Mouse (Mus musculus) kidney, embryonic 16.5 days (tissue): Measurements from ENCODE around the gene Duxf3. TPM values are rescaled to one million over a fixed set of nuclear protein-coding genes. Genes with fewer than 3 reads are reported as not detected.

Experiments used
- ATAC-seq: fragments of 200-750 bp; cut with Nextera tagmentation; 2 replicates; pipeline ENCODE4 v1.8.0; 2017; ENCODE audit warnings: moderate TSS enrichment; ENCODE audit not compliant: low FRiP score, low TSS enrichment
- H3K27ac ChIP-seq: fragments of 300-500 bp; sonication (generic); 2 replicates; pipeline ENCODE4 v1.5.1; 2014; ENCODE audit warnings: low read length
- H3K27me3 ChIP-seq: fragments of 300-500 bp; sonication (generic); 2 replicates; pipeline ENCODE4 v1.6.1; 2014; ENCODE audit warnings: low read length, control low read depth, mixed read lengths; ENCODE audit not compliant: insufficient read depth
- H3K36me3 ChIP-seq: fragments of 300-500 bp; sonication (generic); 2 replicates; pipeline ENCODE4 v1.6.1; 2014; ENCODE audit warnings: low read length, control low read depth, mixed read lengths; ENCODE audit not compliant: insufficient read depth
- H3K4me1 ChIP-seq: fragments of 300-500 bp; sonication (generic); 2 replicates; pipeline ENCODE4 v1.6.1; 2014; ENCODE audit warnings: low read length, control low read depth, mixed read lengths; ENCODE audit not compliant: insufficient read depth
- H3K4me2 ChIP-seq: fragments of 300-500 bp; sonication (generic); replicated peaks from 2 replicates; pipeline ENCODE4 v1.6.1; 2014; ENCODE audit warnings: low read depth, low read length
- H3K4me3 ChIP-seq: fragments of 300-500 bp; sonication (generic); 2 replicates; pipeline ENCODE4 v1.5.1; 2014; ENCODE audit warnings: mild to moderate bottlenecking, low read length
- H3K9ac ChIP-seq: fragments of 300-500 bp; sonication (generic); replicated peaks from 2 replicates; pipeline ENCODE4 v1.6.1; 2014; ENCODE audit warnings: low read length
- H3K9me3 ChIP-seq: fragments of 300-500 bp; sonication (generic); 2 replicates; pipeline ENCODE4 v1.6.1; 2016; ENCODE audit warnings: low read length, control low read depth
- WGBS: fragments of 180-500 bp; shearing (Covaris S2); extraction: QIAGEN DNeasy Blood & Tissue Kit; methylation state at CpG from one replicate; pipeline ENCODE4 v1.1.7; 2014; 5-methylcytosine and 5-hydroxymethylcytosine counted together
- polyA plus RNA-seq: library from polyadenylated mRNA; unstranded; fragments of >200 nt; fragmentation: Nextera tagmentation; extraction: Ambion mirVana; gene quantifications from 2 replicates; pipeline ENCODE4 v1.2.1, GENCODE M21; 2015

The Duxf3 gene
- polyA plus RNA-seq, 1 experiment from 2014 or later: not detected

DNA sequence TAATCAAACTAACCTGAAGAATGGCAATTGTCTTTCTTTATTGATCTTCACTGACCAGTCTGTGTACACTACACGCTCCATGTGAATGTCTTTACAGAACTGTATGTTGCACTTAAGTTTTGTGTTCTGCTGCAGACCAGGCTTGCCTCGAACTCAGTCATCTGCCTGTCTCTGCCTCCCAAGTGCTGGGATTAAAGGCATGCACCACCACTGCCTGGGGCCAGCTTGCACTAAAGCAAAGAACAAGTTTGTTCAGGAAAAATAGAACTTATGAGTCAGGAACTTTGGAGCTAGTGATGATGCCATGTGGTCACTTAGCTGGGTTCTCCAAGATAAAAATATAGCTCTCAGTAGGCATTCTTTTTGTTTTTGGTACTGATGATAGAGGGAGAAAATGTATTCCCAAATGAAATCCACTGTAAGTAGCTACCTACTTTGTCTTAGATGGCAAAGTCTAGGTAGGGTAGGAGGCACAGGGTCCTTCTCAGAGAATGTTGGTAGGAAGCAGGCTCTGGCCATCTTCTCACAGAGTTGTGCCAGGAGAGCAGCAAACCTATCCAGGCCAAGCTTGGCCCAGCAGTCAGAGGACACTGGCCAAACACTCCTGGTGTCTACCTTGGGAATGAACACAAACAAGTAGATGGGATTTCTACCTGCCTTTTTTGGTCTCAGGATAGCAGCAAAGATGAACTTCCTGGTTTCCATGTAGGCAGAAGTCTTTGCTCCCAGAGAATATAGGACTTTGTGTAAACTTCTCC is 22.6 kb downstream of the Duxf3 start:
- no peak for ATAC-seq
- H3K27ac ChIP-seq: no peak overlapping the region
- no peaks in the 10 kb centered on the region for H3K36me3 ChIP-seq
- no peak overlapping the region for H3K4me3 ChIP-seq
- peaks cover 5% of the 10 kb centered on the region for H3K9me3 ChIP-seq
- H3K9ac ChIP-seq: no peak overlapping the region
- H3K27me3 ChIP-seq: no peaks in the 10 kb centered on the region
- 69% methylated on average over 2 of the region's 2 CpGs for WGBS
- no peaks in the 10 kb centered on the region for H3K4me1 ChIP-seq
- H3K4me2 ChIP-seq: no peak overlapping the region

GRCm38 (mm10) chr10:58206639-58207404 is 25.7 kb downstream of the Duxf3 start:
- no peak overlapping the region for H3K9ac ChIP-seq
- no peaks in the 10 kb centered on the region for H3K36me3 ChIP-seq
- 89% methylated on average over 4 of the region's 4 CpGs for WGBS
- peaks cover 5% of the 10 kb centered on the region for H3K9me3 ChIP-seq
- H3K4me1 ChIP-seq: no peaks in the 10 kb centered on the region
- no peaks in the 10 kb centered on the region for H3K27me3 ChIP-seq
- H3K27ac ChIP-seq: no peak overlapping the region
- no peak overlapping the region for H3K4me3 ChIP-seq
- H3K4me2 ChIP-seq: no peak overlapping the region
- ATAC-seq: no peak

- peak; percentile 42; the same call in 1 of the 2 replicates for ATAC-seq
- Histone ChIP-seq H3K9ac (no peak overlapping the region), H3K4me1 (no peaks in the 10 kb centered on the region), H3K27ac (no peak overlapping the region), H3K36me3 (no peaks in the 10 kb centered on the region), H3K4me2 (no peak overlapping the region), H3K9me3 (peaks cover 5% of the 10 kb centered on the region), H3K27me3 (no peaks in the 10 kb centered on the region), H3K4me3 (no peak overlapping the region)
- WGBS: 40% methylated on average over 1 of the region's 1 CpGs
Observed at GRCm38 (mm10) chr10:58205986-58206385, 26.5 kb downstream of the Duxf3 start.

Other genes with a start within 250 kb of the Duxf3 start
- gene AW822073, start 7.7 kb downstream of the Duxf3 start, polyA plus RNA-seq: not detected in 2 replicates
- not detected in 2 replicates for gene Gm4981, start 4.0 kb upstream of the Duxf3 start, polyA plus RNA-seq
- 48.8 and 49.3 TPM in 2 replicates for gene Gcc2, start 22.8 kb upstream of the Duxf3 start, polyA plus RNA-seq
- gene Lims1, start 90.8 kb upstream of the Duxf3 start, polyA plus RNA-seq: 153 and 162 TPM in 2 replicates
- 20.0 and 20.7 TPM in 2 replicates for gene Ranbp2, start 214.2 kb upstream of the Duxf3 start, polyA plus RNA-seq